Mouse (Mus musculus): Measurements from ENCODE around the gene Snx33.
A peak's percentile ranks its signal among the peaks of the same experiment; 100 is the strongest.

Snx33 gene

GRCm38 (mm10) chr9:56889817-56890216 is 38.4 kb downstream of the Snx33 start:
- DNase-seq, result peak; percentile 73 to 75

- no peak for DNase-seq
These were observed 40.6 kb downstream of the Snx33 start for GRCm38 (mm10) chr9:56887581-56887980.

- DNase-seq, result no peak
These were observed 41.6 kb downstream of the Snx33 start for GRCm38 (mm10) chr9:56886601-56887000.

- DNase-seq, result peak; percentile 20 to 31
These were observed 42.1 kb downstream of the Snx33 start for GRCm38 (mm10) chr9:56886113-56886512.

- DNase-seq, result no peak
These were observed 43.8 kb downstream of the Snx33 start for GRCm38 (mm10) chr9:56884328-56884727.

GRCm38 (mm10) chr9:56883470-56883869 is 44.7 kb downstream of the Snx33 start:
- no peak for DNase-seq

GRCm38 (mm10) chr9:56882818-56883217 is 45.4 kb downstream of the Snx33 start:
- no peak for DNase-seq

- no peak for DNase-seq
These were observed 45.9 kb downstream of the Snx33 start for GRCm38 (mm10) chr9:56882283-56882682.

GRCm38 (mm10) chr9:56881539-56882082 is 46.6 kb downstream of the Snx33 start:
- DNase-seq, result no peak

- DNase-seq, result no peak
These were observed 47.4 kb downstream of the Snx33 start for GRCm38 (mm10) chr9:56880790-56881189.

GRCm38 (mm10) chr9:56877284-56877683 is 50.9 kb downstream of the Snx33 start:
- no peak for DNase-seq

- DNase-seq, result no peak
These were observed 51.4 kb downstream of the Snx33 start for GRCm38 (mm10) chr9:56876784-56877183.

- no peak for DNase-seq
These were observed 55.1 kb downstream of the Snx33 start for GRCm38 (mm10) chr9:56873097-56873496.

GRCm38 (mm10) chr9:56872105-56872903 is 55.9 kb downstream of the Snx33 start:
- DNase-seq, result no peak

GRCm38 (mm10) chr9:56871191-56871590 is 57.0 kb downstream of the Snx33 start:
- DNase-seq, result no peak

- DNase-seq, result no peak
These were observed 57.4 kb downstream of the Snx33 start for GRCm38 (mm10) chr9:56870778-56871177.

- DNase-seq, result no peak
These were observed 58.6 kb downstream of the Snx33 start for GRCm38 (mm10) chr9:56869552-56869951.

GRCm38 (mm10) chr9:56868292-56868691 is 59.9 kb downstream of the Snx33 start:
- DNase-seq, result no peak

Data from B cell, adult 2 months (primary cell).